Mouse (Mus musculus) macrophage (primary cell): Measurements from ENCODE around the gene Gap43. TPM values are rescaled to one million over a fixed set of nuclear protein-coding genes. Genes with fewer than 3 reads are reported as not detected.
"Not testable (repeated sequence)": the region's sequence is repeated elsewhere in the genome, so short reads cannot be mapped to it uniquely, and the experiment has no call there.

Experiments used
- H3K27ac ChIP-seq: fragments of 350-480 bp; formaldehyde crosslinking; 2 replicates; pipeline ENCODE4 v1.9.0; 2021
- H3K36me3 ChIP-seq: fragments of 350-480 bp; formaldehyde crosslinking; 2 replicates; pipeline ENCODE4 v1.9.0; 2021; ENCODE audit errors: inconsistent target
- H3K4me3 ChIP-seq: fragments of 350-480 bp; formaldehyde crosslinking; 2 replicates; pipeline ENCODE4 v1.9.0; 2021; ENCODE audit errors: inconsistent target
- H3K79me2 ChIP-seq: fragments of 350-480 bp; formaldehyde crosslinking; 2 replicates; pipeline ENCODE4 v1.9.0; 2021; ENCODE audit errors: inconsistent target
- WGBS: methylation state at CpG from one replicate; pipeline ENCODE4 v1.1.7; 2026; ENCODE audit warnings: inconsistent platforms; ENCODE audit not compliant: missing documents; 5-methylcytosine and 5-hydroxymethylcytosine counted together
- polyA plus RNA-seq: library from polyadenylated mRNA; stranded (reverse); fragments of 250-400 nt; gene quantifications from 3 replicates; pipeline ENCODE4 v1.2.4, GENCODE M21; 2018; ENCODE audit warnings: inconsistent platforms

The Gap43 gene
- polyA plus RNA-seq, 1 experiment from 2014 or later, result not detected

DNA sequence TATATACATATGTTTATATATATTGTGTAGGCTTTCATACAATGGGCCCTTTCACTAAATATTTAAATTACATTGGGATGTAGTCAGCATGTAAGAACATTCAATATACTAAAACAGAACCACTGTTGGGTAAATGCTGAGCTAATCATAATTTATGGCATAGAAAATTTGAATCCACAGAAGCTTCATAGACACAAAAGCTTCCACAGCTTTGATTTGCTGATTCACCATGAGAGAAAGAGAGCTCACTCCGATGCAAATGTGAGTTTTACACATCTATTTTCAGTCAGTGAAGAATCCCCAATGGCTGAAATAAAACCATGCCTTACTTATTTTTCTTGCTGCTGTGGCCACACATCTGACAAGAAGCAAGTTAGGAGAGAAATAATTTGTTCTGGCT lies 69.2 kb downstream of the Gap43 start:
- H3K27ac ChIP-seq, result no peak overlapping the region
- 93% methylated on average over 1 of the region's 1 CpGs for WGBS
- no peak overlapping the region for H3K4me3 ChIP-seq
- H3K36me3 ChIP-seq, result no peaks in the 10 kb centered on the region
- no peaks in the 10 kb centered on the region for H3K79me2 ChIP-seq

DNA sequence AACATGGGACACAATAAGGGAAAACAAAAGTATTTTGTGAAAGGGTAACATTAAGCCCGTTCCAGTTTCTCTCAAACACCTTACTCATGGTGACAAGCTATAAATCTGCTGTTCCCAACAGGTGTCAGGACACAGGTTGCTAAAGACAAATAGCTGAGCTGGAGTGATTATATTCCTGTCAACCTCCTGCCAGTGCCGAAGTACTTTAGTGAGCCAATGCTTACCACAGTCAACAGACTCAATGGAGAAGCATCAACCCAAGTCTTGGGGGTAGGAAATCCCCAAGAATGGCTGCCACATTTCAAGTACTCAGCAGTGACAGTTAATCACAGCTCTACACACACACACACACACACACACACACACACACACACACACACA lies 70.9 kb downstream of the Gap43 start:
- WGBS, result 34% methylated on average over 2 of the region's 2 CpGs
- no peak overlapping the region for H3K4me3 ChIP-seq
- no peak overlapping the region for H3K27ac ChIP-seq
- H3K36me3 ChIP-seq, result no peaks in the 10 kb centered on the region
- H3K79me2 ChIP-seq, result no peaks in the 10 kb centered on the region

DNA sequence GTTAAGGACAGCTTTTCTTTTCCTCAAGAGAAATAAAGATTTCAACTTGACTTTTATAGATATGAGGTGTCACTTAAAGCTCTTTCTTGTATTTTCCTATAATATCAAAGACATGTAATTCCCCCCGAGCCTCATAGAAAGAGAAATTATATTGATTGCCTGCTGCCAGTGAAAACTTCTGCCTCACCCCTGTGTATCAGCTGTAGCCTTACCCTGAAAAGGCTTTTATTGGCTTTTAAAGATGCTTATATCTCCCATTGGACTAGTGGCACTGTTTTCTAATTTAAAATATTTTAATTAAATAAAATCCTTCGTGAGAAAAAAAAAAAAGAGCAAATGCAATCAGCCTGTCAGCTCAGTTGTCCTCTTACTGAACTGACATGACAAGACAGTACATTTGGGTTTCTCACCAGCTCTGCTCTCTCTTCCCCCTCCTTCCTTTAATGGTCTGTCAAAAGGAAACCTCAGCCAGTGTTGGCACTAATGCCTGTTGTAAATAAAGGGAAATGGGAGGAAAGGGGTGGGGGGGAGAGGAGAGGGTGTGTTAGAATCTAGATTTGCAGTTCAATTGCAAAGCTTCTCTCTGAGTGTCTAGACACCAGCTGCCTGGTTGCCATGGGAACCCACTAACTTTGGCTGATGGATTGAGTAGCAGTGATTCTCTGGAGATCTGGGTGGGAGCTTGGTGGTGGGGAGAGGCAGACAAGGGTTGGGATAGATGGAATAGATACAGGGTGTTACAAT lies 71.4 kb downstream of the Gap43 start:
- no peaks in the 10 kb centered on the region for H3K36me3 ChIP-seq
- no peaks in the 10 kb centered on the region for H3K79me2 ChIP-seq
- H3K4me3 ChIP-seq, result no peak overlapping the region
- H3K27ac ChIP-seq, result no peak overlapping the region
- 54% methylated on average over 2 of the region's 2 CpGs for WGBS

DNA sequence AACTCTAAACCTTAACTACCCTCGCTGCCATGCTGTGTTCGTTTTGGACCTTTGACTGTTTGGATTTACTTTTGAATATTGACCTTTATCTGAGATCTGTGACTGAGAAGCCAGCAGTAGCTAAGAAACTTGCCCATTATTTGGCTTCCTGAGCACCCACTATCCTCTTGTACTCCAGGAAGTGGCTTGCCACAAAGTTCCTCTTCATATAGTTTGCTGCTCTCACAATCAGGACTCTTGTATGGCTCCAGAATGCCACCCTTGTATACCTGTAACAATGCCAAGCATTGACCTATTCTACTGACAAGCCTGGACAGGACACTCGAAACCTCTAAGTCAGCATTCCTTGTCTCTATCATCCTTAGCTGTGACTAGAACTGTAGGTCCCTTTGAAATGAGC lies 75.3 kb downstream of the Gap43 start:
- 2% methylated on average over 3 of the region's 3 CpGs for WGBS
- Histone ChIP-seq H3K27ac (no peak overlapping the region), H3K4me3 (no peak overlapping the region), H3K79me2 (no peaks in the 10 kb centered on the region), H3K36me3 (no peaks in the 10 kb centered on the region)

DNA sequence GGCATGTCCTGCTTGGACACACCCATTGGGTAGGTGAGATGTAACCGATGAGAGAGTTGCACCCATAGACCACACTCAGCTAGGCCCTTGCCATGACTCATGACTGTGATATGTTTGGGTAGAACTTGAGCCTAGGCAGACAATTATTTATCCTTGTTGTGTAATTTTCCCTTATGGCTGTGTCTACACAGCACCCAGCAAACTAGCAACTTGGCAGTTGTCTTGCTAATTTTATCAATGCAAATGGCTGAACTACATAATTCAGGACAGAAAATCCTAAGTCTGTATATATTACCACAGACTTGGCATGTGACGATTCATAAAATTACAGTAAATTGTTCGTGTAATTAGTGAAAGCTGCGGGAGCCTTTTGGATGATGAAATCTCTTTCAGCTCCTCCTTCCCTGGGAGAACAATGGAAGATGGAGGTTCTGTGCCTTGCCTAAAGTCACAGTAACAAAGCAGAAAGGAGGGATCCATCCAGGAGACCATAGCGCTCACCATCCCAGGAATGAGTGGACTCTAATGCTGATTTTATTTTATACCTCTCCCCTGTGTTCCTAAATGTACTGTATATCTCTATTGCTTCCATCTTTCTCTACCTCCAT lies 77.4 kb downstream of the Gap43 start:
- Histone ChIP-seq H3K4me3 (no peak overlapping the region), H3K79me2 (no peaks in the 10 kb centered on the region), H3K36me3 (no peaks in the 10 kb centered on the region), H3K27ac (no peak overlapping the region)
- WGBS, result 92% methylated on average over 5 of the region's 5 CpGs

DNA sequence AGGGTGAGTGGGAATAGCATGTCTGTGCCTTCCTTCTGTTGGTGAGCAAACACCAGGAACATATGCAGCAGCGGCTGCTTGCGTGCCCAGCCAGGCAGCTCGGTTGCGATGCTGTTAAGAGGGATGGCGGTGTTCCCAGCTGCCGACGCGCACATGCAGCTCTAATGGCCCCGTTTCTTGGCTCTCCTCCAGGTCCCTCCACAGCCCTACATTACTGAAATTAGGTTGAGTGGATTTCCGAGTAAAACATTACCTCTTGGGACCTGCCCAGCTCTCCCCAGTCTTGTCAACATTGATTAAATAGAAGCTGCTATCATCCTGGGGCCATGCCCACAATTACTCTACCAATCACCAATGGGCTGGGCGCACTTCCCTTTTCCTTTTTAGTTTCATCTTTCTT lies 84.8 kb downstream of the Gap43 start:
- Histone ChIP-seq H3K27ac (no peak overlapping the region), H3K36me3 (no peaks in the 10 kb centered on the region), H3K4me3 (no peak overlapping the region), H3K79me2 (no peaks in the 10 kb centered on the region)
- 94% methylated on average over 11 of the region's 11 CpGs for WGBS

DNA sequence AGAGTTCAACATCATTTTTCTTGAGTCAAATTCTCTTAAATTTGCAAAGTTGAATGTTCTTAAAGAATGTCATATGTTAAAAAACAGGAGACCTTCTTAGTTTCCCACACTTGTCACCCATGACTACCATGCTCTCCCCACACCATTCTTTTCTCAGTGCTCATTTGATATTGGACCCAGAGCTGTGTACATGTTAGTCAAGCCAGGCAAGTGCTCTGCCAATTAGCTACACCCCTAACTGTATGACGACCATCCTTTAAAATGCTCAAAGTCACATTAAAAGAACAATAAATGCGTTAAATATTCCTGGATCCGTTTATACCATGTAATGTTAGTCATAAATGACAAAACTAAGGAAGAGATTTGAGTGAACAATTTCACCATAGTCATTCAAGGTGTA lies 85.2 kb downstream of the Gap43 start:
- Histone ChIP-seq H3K27ac (no peak overlapping the region), H3K79me2 (no peaks in the 10 kb centered on the region), H3K36me3 (no peaks in the 10 kb centered on the region), H3K4me3 (no peak overlapping the region)
- 92% methylated on average over 3 of the region's 3 CpGs for WGBS

DNA sequence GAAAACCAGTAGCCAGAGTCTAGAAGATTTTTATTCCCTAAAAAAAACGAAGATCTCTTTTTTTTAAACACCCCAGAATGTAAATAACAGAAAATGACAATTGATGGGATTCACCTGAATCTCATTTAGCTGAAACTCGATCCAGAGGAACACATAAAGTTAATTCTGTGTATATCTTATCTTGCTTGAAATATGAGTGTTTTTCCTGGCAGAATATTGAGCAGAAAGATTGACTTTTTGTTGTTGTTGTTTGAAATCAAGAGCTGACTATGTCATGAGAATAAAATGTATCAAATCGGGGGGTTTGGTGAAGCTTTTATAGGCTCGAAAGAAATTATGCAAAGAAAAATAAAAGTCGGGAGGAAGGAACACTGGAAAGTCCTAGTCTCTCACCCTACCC lies 88.2 kb downstream of the Gap43 start:
- H3K36me3 ChIP-seq, result no peaks in the 10 kb centered on the region
- H3K4me3 ChIP-seq, result no peak overlapping the region
- H3K27ac ChIP-seq, result no peak overlapping the region
- no peaks in the 10 kb centered on the region for H3K79me2 ChIP-seq
- 73% methylated on average over 5 of the region's 5 CpGs for WGBS

DNA sequence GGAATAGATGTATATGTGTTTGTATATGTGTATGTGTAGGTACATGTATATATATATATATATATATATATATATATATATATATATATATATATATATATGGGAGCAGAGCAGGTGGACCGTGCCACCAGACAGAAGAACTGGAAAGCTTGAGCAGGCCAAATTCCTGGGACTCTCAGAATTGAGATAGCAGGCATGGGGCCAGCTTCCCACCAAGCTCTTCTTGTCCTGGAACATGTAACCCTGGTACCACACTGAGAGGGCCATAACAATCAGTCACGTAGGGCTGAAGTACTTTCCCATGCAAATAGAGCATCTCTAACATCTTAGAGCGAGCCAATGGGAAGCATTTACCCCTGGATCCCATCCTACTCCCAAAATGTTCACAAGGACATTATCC lies 96.3 kb downstream of the Gap43 start:
- not testable (repeated sequence) for H3K36me3 ChIP-seq, H3K79me2 ChIP-seq, H3K27ac ChIP-seq, H3K4me3 ChIP-seq
- 62% methylated on average over 2 of the region's 3 CpGs for WGBS

DNA sequence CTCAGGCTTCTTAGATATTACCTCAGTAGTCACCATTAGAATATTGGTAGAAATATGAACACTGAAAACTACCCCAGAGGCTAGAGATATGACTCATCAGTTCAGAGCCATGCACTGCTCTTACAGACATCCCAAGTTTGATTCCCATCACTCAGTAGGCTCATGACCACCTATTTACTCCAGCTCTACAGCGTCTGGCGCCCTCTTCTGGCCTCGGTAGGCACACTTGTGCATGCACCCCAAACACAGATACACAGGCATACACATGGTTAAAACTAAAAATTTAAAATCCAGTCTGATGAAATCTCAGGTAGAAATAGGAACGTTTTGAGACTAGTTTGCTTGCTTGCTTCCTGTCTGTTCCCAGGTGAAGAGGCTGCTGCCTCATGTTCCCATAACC lies 109.1 kb downstream of the Gap43 start:
- Histone ChIP-seq H3K36me3 (no peaks in the 10 kb centered on the region), H3K27ac (no peak overlapping the region), H3K4me3 (no peak overlapping the region), H3K79me2 (no peaks in the 10 kb centered on the region)
- 68% methylated on average over 4 of the region's 4 CpGs for WGBS
